Mouse (Mus musculus) 416B (cell line): ENCODE measurements around the gene Lama2.

Experiments used
- DNase-seq: peaks from one replicate; pipeline ENCODE4 v3.0.0; 2011; ENCODE audit warnings: low read depth

The Lama2 gene

GRCm38 (mm10) chr10:27619658-27620057, at the start of gene Lama2:
Gene Lama2, minus strand, starts transcription at chr10:27619758.
- no peak for DNase-seq

- no peak for DNase-seq
These were observed 44.8 kb upstream of the Lama2 start for GRCm38 (mm10) chr10:27664391-27664790.

GRCm38 (mm10) chr10:27663396-27663795, 43.8 kb upstream of the Lama2 start:
- DNase-seq = no peak

- no peak for DNase-seq
These were observed 34.6 kb upstream of the Lama2 start for GRCm38 (mm10) chr10:27654164-27654563.

GRCm38 (mm10) chr10:27652694-27653335, 33.3 kb upstream of the Lama2 start:
- DNase-seq = no peak

GRCm38 (mm10) chr10:27635721-27636120, 16.2 kb upstream of the Lama2 start:
- DNase-seq = no peak

GRCm38 (mm10) chr10:27631002-27631401, 11.4 kb upstream of the Lama2 start:
- no peak for DNase-seq

GRCm38 (mm10) chr10:27621697-27622449, 2.3 kb upstream of the Lama2 start:
- no peak for DNase-seq

GRCm38 (mm10) chr10:27617522-27618020, 2.0 kb downstream of the Lama2 start:
- no peak for DNase-seq

- DNase-seq = no peak
These were observed 2.7 kb downstream of the Lama2 start for GRCm38 (mm10) chr10:27616641-27617415.

- DNase-seq = no peak
These were observed 23.9 kb downstream of the Lama2 start for GRCm38 (mm10) chr10:27595675-27596074.

GRCm38 (mm10) chr10:27533217-27533616, 86.3 kb downstream of the Lama2 start:
- DNase-seq = no peak

GRCm38 (mm10) chr10:27508847-27509459, 110.6 kb downstream of the Lama2 start:
- DNase-seq = no peak

- no peak for DNase-seq
These were observed 118.7 kb downstream of the Lama2 start for GRCm38 (mm10) chr10:27500863-27501262.

- DNase-seq = no peak
These were observed 131.1 kb downstream of the Lama2 start for GRCm38 (mm10) chr10:27488452-27488851.

GRCm38 (mm10) chr10:27484041-27484440, 135.5 kb downstream of the Lama2 start:
- no peak for DNase-seq

- DNase-seq = no peak
These were observed 144.0 kb downstream of the Lama2 start for GRCm38 (mm10) chr10:27475540-27475939.

GRCm38 (mm10) chr10:27468274-27468673, 151.3 kb downstream of the Lama2 start:
- no peak for DNase-seq

- DNase-seq = no peak
These were observed 205.7 kb downstream of the Lama2 start for GRCm38 (mm10) chr10:27413583-27414465.

GRCm38 (mm10) chr10:27390753-27391152, 228.8 kb downstream of the Lama2 start:
- DNase-seq = no peak

- no peak for DNase-seq
These were observed 232.0 kb downstream of the Lama2 start for GRCm38 (mm10) chr10:27387531-27387930.
